Mouse (Mus musculus) mesoderm, embryonic 11.5 days (tissue): ENCODE results near the gene Hist3h2ba.

Experiments
- DNase-seq: peaks from one replicate; pipeline ENCODE4 v3.0.0-alpha.2; 2012; ENCODE audit warnings: low read depth, low spot score

Hist3h2ba gene

DNA sequence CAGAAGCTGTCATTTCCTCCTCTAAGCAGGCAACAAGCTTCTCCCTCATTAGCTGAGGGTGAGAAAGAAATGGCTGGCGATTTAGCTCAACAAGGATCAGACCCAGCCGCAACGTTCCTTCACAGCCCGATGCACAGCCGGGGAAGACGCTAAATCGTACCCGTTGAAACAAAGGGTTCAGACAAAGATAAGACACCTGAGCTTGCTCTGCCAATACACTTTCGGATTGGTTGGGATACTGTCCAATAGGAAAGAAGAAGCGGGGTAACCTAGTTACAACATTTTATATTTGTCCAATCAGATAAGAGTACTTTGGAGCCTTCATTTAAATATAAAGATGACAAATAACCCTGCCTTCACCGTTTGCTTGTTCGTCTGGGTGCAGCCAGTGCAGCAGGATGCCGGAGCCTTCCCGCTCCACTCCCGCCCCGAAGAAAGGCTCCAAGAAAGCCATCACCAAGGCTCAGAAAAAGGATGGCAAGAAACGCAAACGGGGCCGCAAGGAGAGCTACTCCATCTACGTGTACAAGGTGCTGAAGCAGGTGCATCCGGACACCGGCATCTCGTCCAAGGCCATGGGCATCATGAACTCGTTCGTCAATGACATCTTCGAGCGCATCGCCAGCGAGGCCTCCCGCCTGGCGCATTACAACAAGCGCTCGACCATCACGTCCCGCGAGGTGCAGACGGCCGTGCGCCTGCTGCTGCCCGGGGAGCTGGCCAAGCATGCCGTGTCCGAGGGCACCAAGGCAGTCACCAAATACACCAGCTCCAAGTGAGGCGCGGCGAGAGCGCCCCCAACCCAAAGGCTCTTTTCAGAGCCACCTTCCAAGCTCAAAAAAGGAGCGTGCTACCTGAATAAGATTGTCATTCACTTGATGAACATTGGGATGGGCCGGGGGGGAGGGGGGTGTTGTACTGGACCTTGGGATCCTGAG is at the start of gene Hist3h2ba:
Hist3h2ba (plus strand) TSS at position 379 of the 938 bp plus-strand sequence.
- DNase-seq = peak; percentile 86

DNA sequence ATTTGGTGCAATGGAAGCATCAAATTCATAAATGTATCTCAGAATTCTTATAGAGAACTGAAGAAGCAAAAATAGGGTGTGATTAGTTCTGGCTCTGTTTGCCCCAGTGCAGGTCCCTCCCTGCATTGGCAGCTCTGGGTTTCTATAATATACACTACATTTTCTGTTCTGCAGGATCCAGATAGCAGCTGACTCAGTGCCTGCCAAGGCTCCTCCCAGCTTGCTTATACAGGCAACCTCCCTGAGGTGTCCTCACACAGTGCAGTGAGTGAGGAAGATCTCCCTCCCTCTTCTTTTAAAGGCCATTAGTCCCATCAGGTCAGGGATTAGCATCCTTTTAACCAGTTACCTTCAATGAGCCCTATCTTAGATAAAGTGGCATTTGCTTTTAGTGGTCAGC is 47.6 kb upstream of the Hist3h2ba start:
- DNase-seq = no peak

DNA sequence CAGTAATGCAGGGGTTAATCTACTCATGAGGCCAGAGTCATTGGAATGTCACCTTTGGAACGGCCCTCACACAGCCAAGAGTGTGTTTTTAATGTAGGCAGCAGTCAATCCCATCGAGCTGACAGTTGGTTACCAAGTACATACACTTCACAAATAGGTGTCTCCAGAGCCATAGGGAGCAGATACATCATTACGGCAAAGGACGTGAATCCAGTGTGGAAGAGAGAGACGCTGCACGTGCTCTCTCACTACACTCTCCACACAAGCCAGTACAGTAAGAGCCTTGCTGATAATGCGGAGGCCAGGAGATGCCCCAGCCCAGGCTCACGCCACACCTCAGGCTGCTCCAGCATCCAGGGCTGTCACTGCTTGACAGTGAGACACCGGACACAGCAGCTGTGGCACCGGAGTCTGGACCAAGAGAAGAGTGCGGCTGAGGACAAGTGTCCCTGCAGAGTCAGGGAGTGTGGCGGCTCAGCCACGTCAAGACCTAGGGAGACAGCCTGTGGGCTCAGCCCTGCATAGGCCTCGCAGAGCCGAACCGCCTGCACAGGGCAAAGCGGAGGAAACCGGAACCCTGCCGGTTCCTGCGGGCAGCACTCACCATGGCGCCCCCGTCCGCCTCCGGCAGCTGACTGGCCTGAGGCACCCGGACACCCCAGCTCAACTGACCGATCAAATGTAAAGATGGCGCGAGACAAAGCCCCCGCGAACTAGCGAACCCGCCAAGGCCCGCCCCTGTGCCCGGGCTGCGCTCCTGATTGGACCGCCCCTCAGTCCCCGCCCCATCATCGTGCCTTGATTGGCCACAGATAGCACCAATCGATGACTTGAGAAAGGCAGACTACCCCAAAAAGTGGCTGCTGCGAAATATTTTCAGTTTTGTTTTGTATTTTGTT is 45.0 kb upstream of the Hist3h2ba start, which contains the start of gene Zfp39:
Zfp39 (minus strand) TSS at position 715 of the 899 bp plus-strand sequence.
- peak; percentile 93 for DNase-seq

DNA sequence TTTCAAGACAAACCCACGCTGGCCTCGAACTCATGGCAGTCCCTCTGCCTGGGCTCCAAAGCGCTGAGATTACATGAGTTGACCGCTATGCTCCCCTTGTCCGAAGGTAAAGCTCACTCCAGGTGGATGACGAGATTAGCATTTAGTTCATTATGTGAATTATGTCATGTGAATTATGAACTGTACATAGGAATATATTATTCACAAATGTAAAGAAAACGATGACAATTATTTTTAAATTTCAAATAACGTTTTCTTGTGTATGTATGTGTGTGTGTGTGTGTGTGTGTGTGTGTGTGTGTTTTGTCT is 44.4 kb upstream of the Hist3h2ba start:
- DNase-seq = no peak

DNA sequence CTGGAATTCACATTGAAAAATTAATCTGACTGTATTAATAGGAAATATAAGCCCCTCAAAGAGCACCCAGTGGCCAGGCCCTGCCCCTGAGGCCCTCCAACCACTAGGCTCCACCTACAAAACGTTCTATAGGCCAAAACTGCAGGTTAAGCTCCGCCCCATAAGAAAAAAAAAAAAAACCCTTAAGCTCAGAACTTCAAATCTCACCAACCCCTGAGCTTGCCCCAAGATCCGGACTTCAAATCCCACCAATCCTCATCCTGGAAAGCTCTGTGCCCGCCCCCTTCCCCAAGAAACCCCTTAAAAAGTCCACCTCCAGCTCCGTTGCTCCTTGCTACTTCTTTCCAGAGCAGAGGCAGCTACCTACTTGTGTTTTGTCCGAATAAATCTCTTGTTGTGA is 43.9 kb upstream of the Hist3h2ba start:
- DNase-seq = peak; percentile 24

DNA sequence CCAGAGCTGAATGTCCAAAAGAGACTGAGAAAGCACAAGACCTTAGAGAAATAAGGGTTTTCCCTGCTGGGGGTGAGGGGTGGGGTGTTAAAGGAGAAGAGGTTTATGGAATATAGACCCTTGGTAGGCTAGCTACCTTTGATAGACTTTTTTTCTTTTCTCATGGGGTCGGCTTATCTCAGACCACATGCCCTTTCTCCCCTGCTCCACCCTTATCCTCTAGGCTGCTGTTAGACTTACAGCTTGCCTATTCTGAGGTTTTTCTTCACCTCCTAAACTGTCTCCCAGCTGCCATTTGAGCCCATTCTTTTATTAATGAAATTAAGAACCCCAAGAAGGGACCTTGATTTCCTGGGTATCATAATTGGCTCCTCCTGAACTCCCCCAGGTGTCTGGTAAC is 34.9 kb upstream of the Hist3h2ba start:
- DNase-seq = no peak

DNA sequence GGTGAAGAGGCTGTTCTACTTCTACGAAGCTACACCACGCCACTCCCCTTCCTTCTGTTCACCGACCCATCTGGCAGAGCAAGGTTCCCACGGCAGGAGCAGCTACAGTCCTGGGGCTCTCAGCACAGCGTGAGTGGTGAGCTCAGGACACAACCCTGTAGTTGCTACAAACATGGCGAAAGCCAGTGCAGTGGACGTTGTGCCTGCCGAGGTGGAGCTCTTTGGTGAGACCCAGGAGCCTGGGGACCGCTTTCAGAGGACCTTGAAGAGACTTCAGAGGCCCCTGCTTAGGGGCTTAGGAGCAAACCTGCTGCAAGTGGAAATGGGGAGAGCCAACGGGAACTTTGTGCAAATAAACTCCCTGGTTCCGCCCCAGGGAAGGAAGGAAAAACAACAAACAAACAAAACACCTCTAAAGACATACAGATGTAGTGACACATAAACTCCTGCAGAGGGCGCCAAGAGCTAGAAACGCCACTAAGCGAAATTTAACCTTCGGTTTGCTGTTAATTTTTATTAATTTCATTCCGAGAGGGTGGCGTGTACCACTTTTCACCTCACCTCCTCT is 34.2 kb upstream of the Hist3h2ba start:
- peak; percentile 28 for DNase-seq

DNA sequence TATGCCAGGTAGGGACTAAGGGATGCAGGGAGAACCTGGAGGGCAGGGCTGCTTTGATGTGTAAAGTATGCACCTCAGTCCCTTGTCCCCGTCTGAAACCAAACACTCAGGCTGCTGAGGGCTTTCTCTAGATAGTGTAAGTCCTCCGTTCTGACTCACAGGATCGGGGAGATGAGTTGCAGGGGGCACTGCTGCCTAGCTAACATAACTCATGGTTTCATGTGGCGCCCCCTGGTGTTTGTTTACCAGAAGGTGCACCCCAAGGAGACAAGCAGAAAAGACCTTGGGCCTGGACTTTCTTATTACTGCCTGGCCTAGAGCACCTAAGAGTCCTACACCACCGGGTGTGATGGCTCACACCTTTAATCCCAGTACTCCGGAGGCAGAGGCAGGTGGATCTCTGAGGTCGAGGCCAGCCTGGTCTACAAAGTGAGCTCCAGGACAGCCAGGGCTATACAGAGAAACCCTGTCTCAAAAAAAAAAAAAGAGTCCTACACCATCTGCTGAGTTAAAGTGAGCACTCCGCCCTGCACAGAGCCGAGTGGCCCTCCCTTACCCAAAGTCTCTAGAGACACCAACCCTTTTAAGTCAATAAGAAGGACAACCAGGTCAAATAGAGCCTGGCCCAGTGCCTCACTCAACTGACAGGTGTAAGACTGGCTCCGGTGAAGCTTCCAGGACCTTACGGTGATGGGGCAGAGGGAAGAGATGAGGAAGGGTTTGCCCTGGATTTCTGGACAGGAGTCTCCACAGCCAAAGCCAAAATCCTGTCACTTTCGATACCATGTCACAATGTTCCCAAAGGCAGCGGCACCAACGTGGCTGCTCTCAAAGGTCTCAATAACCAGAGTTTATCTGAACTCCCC is 31.6 kb upstream of the Hist3h2ba start:
- DNase-seq = peak; percentile 48

DNA sequence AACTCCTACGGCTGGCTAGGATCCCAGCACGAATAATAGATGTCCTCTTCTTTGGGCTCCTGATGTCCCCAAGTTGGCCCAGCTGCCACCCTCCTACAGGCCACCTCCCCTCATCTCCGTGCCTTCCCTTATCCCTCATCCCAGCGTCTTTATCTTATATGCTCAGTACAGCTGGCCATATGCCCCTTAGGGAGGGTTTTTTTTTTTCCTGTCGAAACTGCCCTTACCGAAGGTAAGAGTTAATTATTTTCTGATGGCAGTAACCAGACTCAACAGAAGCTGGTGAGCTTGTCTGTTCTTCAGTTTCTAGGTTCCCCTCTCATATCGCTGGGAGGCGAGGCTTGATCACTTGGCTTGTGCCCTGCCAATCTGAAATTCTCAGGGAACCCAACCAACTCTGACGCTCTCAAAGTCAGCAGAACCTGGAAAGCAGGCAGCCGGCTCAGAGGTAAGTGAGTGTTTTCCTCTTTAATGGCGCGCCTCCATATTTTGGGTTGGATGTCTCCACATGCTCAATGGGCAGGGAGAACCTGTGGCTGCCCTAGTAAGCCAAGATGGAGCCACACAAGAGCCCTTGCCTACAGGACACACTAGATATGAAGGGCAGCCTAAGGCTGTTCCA is 30.9 kb upstream of the Hist3h2ba start, which contains the start of gene Btnl10:
Btnl10 (plus strand) TSS at position 164 of the 622 bp plus-strand sequence.
- DNase-seq = no peak

DNA sequence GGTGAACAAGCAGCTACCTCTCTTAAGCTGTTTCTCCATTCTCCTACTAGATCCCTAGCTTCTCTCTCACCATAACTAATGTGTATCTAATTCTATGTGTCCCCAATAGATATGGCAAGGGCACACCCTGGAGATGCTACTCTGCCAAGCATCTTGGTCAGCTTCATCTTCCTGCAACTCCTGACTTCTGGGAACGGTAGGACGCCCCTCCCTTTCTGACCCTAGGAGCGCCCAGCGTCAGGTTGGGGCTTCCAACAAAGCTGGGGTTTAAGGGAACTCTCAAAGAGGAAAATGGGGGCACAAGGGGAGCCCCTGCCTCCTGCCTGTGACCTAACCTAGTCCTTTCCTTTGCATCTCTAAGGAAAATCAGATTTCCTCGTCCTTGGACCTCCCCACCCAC is 30.0 kb upstream of the Hist3h2ba start:
- DNase-seq = no peak

DNA sequence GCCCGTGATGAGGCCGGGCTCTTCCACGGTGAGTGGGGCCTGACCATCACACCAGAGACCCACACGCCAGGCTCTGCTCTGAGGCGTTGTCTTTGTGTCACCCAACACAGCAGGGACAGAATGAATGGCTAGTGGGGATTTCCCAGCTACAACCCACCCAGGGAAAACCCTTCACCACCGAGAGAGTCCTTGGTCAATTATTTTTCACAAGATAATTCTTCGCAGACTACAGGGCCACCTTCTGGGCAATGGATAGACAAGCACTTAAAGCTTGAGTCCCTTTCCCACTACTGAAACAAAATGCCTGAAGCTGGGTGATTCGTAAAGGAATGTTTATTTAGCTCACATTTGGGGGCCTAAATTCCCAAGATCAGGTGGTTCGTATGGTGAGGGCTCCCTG is 26.3 kb upstream of the Hist3h2ba start:
- no peak for DNase-seq

DNA sequence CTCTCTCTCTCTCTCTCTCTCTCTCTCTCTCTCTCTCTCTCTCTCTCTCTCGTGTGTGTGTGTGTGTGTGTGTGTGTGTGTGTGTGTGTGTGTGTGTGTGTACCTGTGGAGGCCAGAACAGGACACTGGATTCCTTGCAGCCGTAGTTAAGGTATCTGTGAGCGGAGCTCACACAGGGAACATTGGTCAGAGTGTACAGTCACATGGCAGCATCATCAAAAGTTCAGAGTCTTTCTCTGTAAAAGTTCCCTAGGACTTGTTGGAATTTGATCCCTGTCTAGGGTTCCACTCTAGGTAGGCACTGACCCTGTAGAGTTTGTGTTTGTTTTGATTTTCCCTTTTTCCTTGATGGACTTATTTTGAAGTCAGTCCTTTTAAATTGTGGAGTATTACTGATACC is 22.1 kb upstream of the Hist3h2ba start:
- no peak for DNase-seq

DNA sequence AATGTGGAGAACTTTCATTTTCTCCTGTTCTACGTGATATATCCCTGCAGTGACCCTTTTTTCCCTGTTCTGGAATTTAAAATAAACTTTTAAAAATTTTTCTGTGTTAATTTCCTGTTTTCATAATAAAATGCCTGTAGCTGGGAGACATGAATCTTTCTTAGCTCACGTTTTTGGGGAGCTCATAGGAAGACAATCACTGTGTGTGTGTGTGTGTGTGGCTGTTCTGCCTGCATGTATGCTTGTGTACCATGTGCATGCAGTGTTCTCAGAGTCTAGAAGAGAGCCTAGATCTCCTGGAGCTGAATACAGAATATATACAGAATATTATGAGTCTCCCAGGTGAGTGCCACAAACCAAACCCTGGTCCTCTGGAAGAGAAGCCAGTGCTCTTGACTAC is 21.7 kb upstream of the Hist3h2ba start:
- DNase-seq = no peak

DNA sequence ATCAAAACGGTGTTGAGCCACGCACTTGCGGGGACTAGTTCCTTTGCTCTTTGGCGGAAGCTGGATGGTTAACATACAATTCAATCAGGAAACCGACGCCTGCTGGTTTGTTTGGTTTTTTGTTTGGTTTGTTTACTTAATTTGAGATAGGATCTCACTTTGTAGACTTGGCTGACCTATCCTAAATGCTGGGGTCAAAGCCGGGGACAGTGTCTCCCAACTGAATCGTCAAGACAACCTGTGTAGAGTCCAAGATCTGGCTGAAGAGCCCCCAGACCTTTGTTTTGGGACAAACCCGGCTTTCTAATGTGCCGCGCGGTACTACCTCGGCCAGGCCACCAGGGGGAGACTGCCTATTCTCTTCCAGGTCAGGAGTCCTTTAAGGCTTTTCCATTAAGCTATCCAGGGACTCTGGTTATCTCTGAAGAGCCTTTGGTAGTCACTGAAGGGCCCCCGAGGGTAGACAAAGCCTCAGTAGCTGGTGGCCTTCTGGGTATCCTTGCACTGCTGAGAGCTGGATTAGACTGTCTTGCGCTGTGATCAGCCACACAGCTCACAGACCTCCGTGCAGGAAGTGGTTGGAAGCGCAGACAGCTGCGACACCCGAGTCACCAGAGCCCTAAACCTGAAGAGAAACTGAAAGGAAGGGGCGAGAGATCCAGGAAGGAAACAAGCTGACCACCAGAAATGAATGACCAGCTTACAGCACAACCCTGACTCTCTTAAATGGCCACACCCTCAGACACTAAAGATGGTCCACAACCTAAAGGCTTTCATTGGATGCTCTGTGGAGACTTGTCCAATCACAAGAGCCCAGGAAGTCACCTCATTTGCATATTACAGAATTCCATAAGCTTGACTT is 20.7 kb upstream of the Hist3h2ba start:
- DNase-seq = peak; percentile 39

DNA sequence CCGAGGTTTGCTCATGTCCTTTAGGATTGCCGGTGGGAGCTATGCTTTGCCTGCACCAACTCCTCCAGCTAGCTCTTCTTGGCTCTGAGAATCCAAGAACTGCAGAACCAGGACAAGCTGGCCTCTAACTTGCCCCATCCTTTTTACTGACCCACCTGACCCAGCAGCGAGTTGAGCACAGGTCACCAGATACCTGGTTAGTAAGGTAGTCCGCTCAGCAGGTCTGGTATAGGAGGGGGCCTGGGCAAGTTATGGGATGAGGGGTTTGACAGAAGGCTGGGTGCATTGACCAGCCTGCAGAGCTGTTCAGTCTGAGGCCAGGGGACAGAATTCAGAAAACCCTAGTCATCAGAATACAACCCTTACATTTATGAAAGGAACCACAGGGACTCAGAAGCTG is 19.7 kb upstream of the Hist3h2ba start:
- no peak for DNase-seq

DNA sequence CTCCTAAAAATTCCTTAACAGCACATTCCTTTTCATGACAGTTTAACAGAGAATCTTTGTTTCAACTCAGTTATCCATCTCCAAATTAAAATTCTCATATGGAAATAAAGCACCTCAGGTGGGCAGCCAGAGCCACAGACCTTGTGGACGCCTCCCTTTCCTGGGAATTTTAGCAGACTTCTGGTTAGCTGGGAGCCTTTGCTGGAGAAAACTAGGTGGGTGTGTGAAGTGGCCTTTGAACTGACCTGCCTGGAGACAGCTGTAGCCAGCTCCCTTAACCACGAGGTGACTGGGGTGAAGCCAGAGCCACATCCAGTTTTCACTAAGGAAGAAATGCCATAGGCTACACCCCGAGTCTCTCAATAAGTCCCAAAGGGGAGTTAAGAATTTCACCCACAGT is 19.1 kb upstream of the Hist3h2ba start:
- no peak for DNase-seq

DNA sequence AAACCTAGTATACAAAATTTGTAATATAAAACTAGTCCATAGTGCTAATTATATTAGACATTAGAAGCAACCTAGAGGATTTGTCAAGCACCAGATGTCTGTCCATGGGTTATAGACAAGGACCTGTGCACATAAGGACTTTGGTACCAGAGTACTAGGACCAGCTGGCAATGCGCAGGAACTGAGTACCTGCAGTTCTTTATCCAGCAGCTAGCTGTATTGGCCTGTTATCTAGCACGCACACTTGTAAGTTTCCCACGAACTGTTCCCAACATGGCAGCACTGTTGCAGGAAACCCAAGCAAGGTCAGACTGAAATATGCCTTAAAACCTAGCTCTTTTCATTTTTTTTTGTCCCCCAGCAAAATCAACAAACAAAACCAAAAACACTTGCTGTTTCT is 18.5 kb upstream of the Hist3h2ba start:
- DNase-seq = no peak

DNA sequence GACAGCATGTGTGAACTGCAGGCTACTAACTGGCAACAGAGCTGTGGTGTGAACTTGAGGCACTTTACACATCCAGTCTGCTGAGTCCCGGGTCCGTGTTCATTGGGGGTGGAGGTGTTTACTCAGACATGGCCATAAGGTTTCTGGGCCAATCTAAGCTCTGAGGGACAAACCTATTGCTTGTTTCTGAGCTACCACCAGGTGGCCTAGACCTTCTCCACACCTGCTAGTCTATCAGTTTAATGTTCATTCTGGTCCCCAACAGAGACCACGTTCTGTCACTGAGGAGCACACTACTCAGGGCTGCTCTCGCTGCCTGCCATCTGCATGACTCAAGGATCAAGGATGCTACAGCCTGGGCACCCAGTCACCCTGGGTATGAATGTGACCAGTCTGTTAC is 17.1 kb upstream of the Hist3h2ba start:
- no peak for DNase-seq

DNA sequence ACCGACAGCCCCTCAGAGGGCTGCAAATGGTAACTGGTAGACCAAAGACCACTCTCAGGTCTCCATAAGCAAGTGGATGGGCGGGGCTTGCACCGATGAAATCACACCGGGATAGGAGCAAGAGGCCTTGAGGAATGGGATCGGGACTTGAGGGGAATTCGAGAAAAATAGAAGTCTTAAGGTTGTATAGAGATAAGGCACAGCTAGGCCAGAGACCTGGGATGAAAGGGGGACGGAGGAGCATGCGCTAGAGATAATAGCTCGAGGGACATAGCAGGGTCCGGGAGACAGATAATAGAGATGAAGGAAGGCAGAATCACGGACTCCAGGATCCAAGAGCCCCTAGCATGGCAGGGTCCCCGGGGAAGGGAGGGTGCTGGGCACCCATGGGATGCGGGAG is 10.8 kb upstream of the Hist3h2ba start:
- DNase-seq = peak; percentile 37
